Mouse (Mus musculus) cerebellum, postnatal 10 days (tissue): ENCODE results near the gene Rabgap1.
A peak's percentile ranks its signal among the peaks of the same experiment; 100 is the strongest.

Experiments
- DNase-seq, 2 experiments: peaks; one replicate each; pipeline ENCODE4 v3.0.0; 2021; ENCODE audit warnings: mixed read lengths in 2 of 2

Rabgap1 gene

GRCm38 (mm10) chr2:37516030-37516710 lies 73.1 kb downstream of the Rabgap1 start, which contains the start of gene Gpr21:
Gpr21 (plus strand) TSS chr2:37516332.
- DNase-seq = peak; percentile 11 to 17

- peak; percentile 69 to 70 for DNase-seq
Observed at GRCm38 (mm10) chr2:37516922-37517462, 73.9 kb downstream of the Rabgap1 start.

- DNase-seq = no peak
Observed at GRCm38 (mm10) chr2:37518561-37519285, 75.6 kb downstream of the Rabgap1 start.

GRCm38 (mm10) chr2:37519286-37519640 lies 76.2 kb downstream of the Rabgap1 start:
- no peak for DNase-seq

GRCm38 (mm10) chr2:37527587-37527986 lies 84.5 kb downstream of the Rabgap1 start:
- DNase-seq = no peak

GRCm38 (mm10) chr2:37529397-37529796 lies 86.3 kb downstream of the Rabgap1 start:
- DNase-seq = no peak

GRCm38 (mm10) chr2:37530766-37531165 lies 87.7 kb downstream of the Rabgap1 start:
- no peak for DNase-seq

GRCm38 (mm10) chr2:37531639-37532038 lies 88.6 kb downstream of the Rabgap1 start:
- DNase-seq = no peak

- no peak for DNase-seq
Observed at GRCm38 (mm10) chr2:37549346-37550012, 106.4 kb downstream of the Rabgap1 start.

- DNase-seq = no peak
Observed at GRCm38 (mm10) chr2:37556366-37556765, 113.3 kb downstream of the Rabgap1 start.

GRCm38 (mm10) chr2:37565579-37565978 lies 122.5 kb downstream of the Rabgap1 start:
- DNase-seq = no peak

GRCm38 (mm10) chr2:37566035-37566434 lies 123.0 kb downstream of the Rabgap1 start:
- no peak for DNase-seq

- DNase-seq = peak; percentile 45 to 62
Observed at GRCm38 (mm10) chr2:37569888-37570287, 126.8 kb downstream of the Rabgap1 start.

GRCm38 (mm10) chr2:37570703-37571102 lies 127.6 kb downstream of the Rabgap1 start:
- no peak for DNase-seq

- DNase-seq = no peak
Observed at GRCm38 (mm10) chr2:37572141-37572540, 129.1 kb downstream of the Rabgap1 start.

- DNase-seq = peak; percentile 51 to 53
Observed at GRCm38 (mm10) chr2:37576661-37577060, 133.6 kb downstream of the Rabgap1 start.

GRCm38 (mm10) chr2:37578185-37578584 lies 135.1 kb downstream of the Rabgap1 start:
- no peak for DNase-seq

GRCm38 (mm10) chr2:37587919-37588318 lies 144.8 kb downstream of the Rabgap1 start:
- no peak for DNase-seq
